Mouse (Mus musculus) right cerebral cortex, postnatal 36 days (tissue): Measurements from ENCODE around the gene Capn7.
A peak's percentile ranks its signal among the peaks of the same experiment; 100 is the strongest.

Source experiments
- DNase-seq, 2 experiments: peaks; one replicate each; pipeline ENCODE4 v3.0.0; 2022; ENCODE audit warnings: low spot score in 2 of 2, mixed read lengths in 1 of 2

Capn7 gene

GRCm38 (mm10) chr14:31365350-31365749, 28.9 kb downstream of the Capn7 start:
- DNase-seq, result peak in 1 of 2 experiments; percentile 22

DNA sequence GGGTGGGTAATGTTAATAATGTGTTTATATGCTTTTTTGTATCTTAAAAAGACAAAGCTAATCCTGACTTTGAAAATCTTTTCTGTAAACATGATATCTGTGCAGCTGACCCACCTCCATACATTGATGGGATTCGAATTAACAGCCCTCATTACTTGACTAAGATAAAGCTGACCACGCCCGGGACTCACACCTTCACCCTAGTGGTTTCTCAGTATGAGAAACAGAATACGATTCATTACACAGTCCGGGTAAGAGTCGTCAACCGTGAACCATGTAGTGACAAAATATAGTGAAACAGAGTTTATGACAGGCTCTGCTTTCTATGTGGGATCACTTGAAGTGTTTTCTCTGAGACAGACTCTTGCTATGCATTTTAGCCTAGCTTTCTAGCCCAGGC, 31.5 kb downstream of the Capn7 start:
- DNase-seq, result no peak

DNA sequence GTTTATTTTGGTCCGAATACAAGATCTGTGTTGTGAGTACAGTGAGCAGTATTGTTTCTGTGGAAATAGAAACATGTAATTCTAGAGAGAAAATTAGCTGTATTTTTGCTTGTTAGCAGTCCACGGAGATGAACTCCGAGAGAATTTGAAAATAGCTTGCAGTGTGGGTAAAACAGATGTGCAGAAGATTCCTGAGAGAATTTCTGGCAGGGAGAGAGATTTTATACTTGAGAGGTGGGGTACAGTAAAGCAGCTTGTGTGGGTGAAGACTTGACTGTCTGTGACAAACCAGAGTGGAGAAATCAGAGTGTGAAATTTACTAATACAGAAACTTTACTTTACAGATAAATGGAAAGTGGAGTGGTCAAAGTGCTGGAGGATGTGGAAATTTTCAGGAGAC, 32.9 kb downstream of the Capn7 start:
- DNase-seq, result no peak

DNA sequence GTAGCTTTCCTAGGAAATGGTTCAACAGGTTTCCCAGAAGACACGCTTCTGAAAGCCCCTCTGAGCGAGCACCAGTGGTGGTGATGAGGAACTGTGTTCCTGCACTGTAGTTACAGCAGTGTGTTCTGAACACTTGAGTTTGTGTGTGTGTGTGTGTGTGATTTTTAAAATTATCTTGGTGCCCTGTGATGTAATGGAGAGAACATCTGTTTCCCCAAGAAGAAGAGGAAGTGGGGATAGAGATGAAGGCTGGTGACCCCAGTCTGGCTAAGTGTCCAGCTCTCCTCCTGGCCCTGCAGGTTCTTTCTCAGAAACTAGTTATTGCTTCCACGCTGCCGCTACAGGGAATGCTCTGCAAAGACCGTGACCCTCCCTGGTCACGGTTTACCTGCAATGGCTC, 38.0 kb downstream of the Capn7 start:
- DNase-seq, result no peak

DNA sequence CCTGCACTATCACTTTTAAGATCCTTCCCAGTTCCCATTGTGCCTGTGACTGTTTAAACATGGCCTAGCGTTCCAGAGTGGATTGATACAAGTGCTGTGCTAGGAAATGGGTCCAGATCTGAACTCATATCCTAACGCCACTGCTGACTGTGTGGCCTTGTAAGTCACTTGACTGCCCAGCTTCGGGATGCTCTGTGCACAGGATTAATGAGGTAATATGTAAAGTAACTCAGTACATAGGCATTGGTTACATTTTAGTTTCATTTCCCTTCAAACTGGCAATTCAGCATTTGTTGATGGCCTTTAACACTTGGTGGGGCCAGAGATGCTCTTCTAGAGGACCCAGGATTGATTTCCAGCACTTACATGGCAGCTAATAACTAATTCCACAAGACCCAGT, 39.9 kb downstream of the Capn7 start:
- no peak for DNase-seq

- no peak for DNase-seq
Observed at GRCm38 (mm10) chr14:31382276-31382675, 45.8 kb downstream of the Capn7 start.

DNA sequence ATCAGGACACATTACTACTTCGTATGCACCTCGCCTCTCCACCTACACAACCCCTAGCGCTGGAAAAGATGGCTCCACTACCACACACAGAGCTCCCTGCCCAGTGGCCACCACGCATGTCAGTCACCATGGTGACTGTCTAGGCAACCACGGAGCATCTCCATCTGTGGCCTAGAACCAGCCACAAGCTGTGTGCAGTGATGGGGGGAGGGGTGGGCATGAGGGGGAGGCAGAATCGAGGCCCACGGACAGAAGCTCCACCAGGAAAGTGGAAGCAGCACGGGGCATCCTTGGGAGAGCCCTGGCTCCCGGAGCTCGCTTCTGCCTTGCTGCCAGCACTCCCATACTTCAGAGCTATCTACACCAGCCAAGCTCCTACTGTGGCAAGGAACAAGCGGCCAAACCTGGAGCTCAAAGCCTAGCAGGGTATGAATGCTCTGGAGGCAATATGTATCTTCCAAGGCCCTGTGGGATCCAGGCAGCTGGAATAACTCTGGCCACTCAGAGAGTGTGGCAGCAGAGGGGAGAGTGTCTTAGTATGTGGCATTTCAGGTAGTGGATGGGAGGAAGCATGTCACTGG, 47.1 kb downstream of the Capn7 start:
- DNase-seq, result peak; percentile 76 to 85

GRCm38 (mm10) chr14:31384366-31385323, 48.2 kb downstream of the Capn7 start:
- DNase-seq, result no peak

- DNase-seq, result no peak
Observed at GRCm38 (mm10) chr14:31385406-31385805, 49.0 kb downstream of the Capn7 start.

DNA sequence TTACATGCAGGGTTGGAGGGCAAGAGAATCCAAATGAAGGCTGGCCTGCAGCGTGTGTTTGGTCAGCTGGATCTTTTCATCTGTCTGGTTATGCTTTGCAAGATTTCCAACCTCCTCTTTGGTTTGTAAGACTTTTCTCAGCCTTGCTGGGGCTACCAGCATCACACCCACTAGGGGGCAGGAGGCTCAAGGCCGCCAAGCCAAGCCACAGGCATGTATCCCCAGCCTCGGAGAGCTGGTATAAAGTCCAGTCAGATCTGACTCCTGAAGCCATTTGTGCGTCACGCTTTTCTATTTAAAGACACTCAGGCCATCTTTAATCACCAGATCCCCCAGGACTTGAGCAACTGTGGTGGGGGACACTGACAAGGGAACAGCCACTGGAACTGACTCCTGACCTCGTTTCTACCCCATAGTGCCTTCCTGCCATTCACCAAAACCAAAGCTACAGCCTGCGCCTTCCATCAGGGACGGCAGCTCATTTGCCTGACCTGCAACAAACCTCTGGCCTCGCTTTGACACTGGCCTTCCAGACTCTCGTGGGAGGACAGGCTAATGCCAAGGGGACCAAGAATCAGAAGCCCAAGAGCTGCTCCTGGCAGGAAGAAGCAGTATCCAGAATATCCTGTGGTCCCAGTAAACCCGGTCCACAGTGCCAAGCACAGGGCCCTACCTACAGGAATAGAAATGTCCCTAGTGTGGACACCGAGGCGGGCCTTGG, 49.7 kb downstream of the Capn7 start:
- DNase-seq, result peak in 1 of 2 experiments; percentile 52

GRCm38 (mm10) chr14:31387301-31387981, 51.0 kb downstream of the Capn7 start:
- DNase-seq, result no peak

DNA sequence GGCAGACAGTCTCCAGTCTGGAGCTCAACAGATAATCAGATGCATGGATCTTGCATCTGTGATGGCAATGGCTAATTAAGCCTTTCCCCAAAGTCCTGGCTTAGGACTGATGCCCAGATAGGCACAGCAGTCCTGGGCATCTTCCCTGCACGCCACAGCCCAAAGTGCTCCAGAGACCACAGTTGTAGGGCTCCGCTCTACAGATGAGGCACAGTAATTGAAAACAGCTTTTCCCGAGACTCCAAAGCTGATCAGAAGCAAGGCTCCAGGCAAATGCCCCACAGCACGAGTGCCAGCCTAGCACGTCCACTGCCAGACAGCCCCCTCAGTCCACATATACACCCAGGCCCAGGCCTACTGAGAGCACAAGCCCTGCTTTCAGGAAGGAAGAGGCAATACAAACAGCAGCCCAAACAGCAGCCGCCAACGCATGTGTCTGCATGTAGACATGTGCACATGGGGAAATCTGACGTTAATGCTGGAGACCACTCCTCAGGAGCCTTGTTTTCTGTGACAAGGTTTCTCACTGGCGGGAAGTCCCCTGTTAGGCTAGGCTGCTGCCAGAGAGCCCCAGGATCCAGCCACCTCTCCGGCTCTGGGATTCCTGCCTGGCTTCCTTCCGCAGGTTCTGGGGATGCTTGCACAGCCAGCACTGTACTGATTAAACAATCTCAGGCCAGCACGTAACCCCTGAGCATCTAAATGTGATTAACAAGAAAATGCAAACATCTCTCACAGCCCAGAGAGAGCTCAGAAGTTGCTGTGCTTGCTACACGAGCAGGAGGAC, 51.8 kb downstream of the Capn7 start:
- no peak for DNase-seq

GRCm38 (mm10) chr14:31389421-31390147, 53.1 kb downstream of the Capn7 start:
- DNase-seq, result no peak

- no peak for DNase-seq
Observed at GRCm38 (mm10) chr14:31392300-31392699, 55.9 kb downstream of the Capn7 start.

DNA sequence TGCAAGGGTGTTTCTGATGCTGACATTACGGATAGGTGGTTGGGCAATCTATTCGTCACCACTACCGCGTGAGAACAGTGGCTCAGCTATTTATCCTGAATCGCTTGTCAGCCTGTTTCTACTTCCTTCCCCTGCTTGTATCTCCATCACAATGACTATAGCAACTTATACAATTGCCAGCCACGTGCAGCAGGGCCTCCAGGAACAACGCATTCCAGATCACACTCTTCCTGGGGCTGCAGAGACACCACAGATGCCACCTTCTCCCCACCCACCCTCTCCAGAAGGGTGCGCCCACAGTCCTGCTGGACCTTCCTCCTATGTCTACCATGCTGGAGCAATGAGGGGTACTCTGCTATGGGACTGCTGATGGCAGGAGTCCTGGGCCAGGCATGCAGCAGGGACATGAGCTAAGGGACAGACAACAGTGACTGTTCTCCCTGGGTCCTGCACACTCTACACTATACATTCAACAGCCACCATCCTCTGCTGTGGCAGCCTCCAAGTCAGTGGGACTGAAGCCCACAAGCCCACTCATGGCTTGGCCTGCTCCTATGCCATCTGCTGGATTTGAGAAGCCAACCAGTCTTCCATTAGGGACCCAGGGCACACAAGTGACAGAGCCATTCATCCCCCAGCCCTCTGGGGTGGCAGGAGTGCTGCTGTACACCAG, 56.6 kb downstream of the Capn7 start:
- DNase-seq, result peak; percentile 76 to 77

GRCm38 (mm10) chr14:31393546-31393890, 57.1 kb downstream of the Capn7 start:
- DNase-seq, result no peak

GRCm38 (mm10) chr14:31393936-31394630, 57.6 kb downstream of the Capn7 start:
- DNase-seq, result no peak

GRCm38 (mm10) chr14:31394822-31395532, 58.5 kb downstream of the Capn7 start:
- no peak for DNase-seq
